Mouse (Mus musculus) natural killer cell, adult 2 months (primary cell): ENCODE measurements around the gene Adgra3.

ENCODE experiments used
- DNase-seq, 2 experiments: peaks; one replicate each; pipeline ENCODE4 v3.0.0; 2022; ENCODE audit warnings: low spot score in 2 of 2

Adgra3 gene

DNA sequence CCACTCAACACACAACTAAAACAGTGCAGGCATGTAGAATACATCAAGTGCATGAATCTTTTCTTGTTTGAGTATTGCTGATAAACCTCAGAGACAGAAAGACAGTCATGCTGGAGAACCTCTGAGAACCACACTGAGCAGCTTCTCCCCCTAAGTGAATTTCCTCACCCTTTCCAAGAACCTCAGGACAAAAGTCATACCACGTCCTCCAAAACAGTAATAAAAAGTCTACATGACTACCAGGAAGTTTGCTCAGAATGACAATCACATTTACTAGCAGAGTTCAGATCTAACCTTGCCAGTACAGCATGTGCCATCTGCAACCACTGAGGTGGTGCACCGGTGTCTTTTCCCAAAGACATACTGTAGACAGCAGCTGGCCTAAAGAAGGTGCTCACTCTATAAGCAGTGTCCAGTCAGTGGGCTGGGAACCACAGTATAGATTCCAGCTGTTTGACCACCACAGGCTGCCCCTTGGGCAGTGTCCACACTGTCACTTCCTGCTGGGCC, 27.0 kb downstream of the Adgra3 start:
- no peak for DNase-seq

DNA sequence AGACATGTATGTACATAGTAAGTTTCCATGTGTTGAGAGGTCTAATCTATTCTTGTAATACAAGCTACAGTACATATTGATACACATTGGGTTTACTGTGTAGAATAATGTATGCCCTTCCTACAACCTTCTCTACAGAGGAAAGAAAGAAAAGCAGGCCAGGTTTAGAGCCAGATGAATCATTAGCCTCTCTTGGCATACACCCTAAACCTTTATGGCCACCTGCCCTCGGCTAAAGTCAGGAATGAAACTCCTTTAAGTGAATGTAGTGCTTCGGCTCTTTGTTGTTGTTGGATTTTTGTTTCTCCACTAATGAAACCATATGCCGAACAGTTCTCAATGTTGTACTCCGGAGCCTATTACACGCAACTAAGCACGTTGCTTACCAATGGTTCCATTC, 27.5 kb downstream of the Adgra3 start:
- no peak for DNase-seq

DNA sequence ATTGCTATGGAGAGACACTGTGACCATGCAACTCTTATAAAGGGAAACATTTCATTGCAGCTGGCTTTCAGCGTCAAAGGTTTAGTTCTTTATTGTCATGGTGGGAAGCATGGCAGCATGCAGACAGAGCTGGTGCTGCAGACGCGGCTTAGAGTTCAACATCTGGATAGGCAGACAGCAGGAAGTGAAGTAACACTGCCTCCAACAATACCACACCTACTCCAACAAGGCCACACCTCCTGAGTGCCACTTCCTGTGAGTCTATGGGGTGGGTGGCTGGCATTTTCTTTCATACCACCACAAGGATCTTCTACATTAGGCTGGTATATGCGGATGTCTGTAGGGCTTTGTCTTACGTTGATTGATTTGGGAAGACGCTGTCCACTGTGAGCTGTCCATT, 29.1 kb downstream of the Adgra3 start:
- no peak for DNase-seq

DNA sequence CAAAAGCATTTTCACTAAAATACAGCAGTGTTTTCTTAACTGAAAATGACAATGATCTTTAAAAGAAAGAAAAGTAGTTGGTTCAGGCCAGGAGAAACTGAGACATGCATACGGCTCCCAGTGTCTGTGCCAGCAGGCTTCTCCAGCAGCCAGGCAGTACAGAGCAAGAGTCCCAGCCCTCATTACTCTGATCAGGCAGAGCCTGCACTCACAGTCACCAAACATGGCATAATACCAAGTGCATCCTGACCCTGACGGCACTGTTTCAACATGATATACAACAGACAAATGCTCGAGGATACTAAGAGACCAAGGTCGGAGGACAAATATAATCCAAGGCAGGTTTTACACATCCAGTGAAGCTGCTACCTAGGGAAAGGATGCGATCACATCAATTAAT, 31.2 kb downstream of the Adgra3 start:
- no peak for DNase-seq

DNA sequence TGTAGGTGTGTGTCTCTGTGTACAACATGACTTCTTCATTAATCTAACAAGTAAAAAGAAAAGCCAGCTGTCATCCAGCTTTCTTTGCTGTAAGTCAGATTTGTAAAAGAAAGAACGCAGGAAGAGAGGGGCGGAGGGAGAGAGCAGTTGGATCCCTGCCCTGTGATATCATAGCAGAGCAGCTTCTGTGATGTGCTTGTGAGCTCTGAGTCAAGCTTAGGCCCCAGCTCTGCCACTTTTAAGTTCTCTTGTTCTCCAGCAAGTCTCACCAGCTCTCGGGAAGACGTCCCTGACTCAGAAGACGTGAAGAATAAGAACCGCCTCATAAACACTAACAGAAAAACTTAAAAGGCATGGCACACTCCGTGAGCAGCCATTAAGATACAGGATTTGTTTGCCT, 31.8 kb downstream of the Adgra3 start:
- no peak for DNase-seq

DNA sequence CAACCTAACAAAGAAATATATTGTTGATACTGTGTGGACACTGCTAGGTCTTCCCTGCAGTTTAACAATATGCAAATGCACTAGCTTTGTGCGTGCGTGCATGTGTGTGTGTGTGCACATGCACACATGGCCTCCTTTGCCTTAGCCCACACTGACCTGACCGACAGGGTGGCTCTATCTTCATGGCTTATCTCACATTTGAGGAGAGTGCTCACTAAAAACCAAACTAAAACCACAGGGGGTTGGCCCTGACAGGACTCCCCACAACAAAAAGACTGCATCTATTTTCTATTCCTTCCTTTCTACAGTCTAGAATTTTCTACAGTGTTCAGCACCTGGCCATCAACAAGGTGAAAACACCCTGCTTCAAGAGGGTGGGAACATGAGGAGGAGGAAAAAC, 32.7 kb downstream of the Adgra3 start:
- DNase-seq = no peak

DNA sequence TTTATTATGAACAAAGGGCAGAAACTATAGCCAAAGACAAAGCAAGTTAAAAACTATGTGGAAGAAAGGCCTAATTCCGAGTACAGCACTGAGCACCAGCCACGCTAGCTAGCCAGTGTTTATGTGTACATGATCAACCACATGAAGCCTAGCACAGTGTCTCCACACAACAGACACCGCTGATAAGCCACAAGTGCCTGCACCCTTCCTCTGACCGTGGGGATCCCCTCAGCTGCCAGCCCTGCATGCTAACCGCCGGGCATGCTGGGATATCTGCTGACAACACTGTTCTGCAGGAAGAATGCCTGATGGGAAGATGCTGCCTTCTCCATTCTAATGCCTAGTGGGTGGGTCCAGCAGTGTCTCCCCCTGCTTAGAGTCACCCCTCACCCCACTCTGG, 34.7 kb downstream of the Adgra3 start:
- no peak for DNase-seq

DNA sequence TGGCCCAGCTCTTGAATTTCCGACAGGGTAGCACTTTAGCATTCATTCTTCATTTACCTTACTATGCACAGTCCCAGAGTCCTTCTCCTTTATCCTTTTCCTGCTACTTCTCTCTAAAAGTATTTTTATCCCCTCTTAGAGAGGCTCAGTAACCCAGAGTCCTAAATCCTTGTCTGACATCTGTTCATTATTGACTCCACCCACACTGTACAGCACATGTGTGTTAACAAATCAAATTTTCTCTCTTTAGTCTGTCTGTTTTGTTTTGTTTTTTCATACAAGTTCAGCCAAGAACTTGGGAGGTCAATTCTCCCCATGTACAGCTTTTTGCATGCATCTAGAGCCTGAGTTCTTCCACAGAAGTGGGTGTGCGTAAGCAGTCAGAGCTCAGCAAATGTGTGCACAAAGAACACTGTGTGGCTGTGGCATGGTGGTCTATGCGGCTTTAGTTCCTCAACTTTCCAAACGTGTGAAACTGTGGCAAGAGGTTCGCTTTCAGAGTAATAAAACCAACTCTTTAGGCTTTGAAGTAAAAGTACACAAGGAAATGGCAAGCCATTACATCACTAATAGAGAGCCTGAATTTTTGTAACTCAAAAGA, 42.7 kb downstream of the Adgra3 start:
- no peak for DNase-seq

DNA sequence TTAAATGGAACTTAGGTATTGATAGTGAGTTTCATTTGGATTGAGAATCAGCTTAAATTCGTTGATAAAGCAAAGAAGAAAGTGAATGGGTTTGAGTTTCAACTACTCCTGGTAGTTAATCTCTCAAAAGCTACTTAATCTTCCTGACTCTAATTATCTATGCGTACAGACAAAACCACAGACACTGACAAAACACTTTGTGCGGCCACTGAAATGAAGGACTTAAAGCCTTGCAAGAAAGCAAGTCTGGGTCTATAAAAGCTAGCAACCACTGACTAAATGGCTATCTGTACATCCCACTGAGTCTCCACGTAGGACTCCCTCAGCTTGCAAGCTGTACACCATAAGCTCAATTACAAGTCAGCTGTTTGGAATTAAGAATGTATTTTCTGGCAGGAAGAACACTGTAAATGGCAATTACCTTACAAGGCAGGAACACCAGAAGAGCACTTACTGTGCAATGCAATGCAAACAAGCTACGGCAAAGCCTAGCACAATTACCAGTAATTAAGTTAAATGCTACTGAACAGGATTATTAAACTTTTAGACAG, 43.6 kb downstream of the Adgra3 start:
- DNase-seq = no peak

DNA sequence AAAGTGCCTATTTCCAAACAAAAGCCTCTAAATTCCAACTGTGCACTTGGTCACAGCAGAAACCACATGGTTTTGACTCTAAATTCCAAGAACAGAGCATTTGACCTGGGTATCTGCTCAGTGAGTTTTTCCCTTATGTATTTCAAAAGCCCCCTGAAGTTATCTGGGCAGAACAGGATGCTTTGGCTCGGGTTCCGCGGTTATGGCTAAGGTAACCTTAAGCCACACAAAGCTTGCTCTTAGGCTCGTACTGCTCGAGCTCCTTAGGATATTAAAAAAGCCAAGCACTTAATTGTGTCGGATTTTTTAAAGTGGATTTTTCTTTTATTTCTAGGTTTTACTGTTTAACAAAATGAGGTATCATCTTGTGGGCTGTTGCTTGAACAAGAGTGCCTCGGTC, 44.1 kb downstream of the Adgra3 start:
- no peak for DNase-seq

DNA sequence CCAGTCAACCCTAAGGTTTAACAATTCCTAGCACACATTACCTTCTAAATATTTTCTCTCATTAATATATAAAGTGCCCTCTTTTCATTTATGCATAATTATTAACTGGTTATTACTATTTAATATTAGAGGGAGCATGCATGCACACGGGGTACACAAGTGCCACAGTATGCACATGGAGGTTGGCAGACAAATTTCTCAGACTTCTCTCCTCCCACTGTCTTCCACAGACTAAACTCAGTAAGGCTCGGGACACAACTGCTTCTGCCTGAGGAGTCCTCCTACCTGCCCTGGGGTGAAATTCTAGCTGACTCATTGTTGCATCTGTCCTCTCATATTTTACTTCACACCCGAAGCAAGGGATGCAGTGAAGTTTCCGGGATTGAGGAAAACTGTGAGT, 44.8 kb downstream of the Adgra3 start:
- DNase-seq = no peak

DNA sequence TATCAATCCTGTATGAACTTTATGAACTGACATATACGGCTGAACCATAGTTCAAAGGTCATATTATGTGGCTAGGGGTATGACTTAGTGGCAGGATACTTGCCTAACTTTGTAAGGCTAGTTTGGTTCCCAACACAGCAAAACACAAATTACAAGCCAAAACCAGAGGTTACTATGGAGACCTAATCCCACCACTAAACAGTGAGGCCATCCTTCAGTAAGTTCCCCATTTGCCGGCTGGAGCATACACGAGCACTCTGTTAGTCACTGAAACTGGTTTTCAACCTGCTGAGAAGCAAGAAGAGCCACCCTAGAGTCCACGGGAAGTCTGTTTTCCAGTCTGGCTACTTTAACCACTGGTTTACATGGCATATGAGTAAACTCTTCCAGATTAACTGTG, 50.0 kb downstream of the Adgra3 start:
- no peak for DNase-seq

DNA sequence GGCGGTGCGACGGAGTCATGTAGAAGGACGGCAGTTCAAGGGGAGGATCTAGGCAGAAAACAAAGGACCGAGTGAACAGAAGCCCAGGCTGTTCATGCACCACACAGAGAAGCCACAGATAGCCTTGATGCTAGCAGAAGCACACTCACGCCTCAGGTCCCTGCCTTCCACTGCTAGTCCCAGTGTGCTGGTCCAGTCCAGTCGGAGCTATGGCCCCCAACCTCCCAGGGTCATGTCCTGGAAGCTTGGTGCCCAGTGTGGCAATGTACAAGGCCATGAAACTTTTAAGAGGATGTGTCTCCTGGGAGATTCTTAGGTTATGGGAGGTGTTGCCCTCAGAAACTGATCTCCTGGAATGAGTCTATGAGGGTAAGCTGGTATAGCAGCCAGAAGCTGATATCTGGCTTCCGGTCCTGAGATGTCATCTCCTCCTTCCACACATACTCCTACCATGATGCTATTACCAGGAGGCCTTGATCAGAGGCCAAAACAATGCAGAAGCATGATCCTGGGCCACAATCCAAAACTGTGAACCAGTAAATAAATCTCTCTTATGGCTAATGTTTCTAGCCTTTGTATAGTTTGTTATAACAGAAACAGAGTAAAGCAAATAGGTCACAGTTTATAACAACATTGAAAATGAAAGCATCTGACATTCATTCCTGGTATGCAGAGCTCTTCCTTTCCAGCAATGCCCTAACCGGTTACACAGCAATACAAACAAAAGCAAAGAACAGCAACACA, 51.7 kb downstream of the Adgra3 start:
- DNase-seq = no peak

DNA sequence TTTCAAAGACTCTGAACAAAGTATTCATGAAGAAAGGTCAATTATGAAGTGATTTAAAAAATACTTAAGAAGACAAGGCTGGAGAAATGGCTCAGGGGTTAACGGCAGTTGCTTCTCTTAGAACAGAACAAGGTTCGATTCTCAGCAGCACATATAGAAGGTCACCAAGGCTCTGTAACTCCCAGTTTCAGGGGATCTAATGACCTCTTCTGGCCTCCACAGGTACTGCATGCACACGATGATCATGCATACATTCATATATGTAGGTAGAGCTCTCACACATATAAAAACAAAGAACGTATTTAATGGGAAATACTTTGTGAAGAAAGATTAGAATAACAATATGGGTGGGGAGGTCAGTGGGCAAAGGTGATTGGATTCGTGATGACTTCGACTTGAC, 56.5 kb downstream of the Adgra3 start:
- DNase-seq = no peak

DNA sequence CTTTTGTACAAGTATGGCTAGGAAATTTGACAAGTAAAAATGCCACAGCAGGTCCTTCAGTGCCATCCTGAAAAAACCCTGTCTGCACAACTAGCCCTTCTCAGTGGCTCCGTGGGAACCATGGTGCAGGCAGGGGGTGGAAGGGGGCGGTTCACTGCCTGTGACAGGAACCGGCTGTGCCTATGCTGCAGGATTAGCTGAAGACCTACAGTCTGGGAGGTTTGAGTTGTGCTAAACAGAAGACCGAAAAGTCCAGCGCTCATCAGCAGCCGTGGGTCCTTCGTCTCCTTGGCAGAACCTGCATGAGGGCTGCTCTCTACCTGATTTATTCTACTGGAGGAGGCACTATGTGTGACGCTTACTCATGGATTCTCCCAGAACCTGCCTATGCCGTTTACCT, 59.0 kb downstream of the Adgra3 start:
- no peak for DNase-seq

DNA sequence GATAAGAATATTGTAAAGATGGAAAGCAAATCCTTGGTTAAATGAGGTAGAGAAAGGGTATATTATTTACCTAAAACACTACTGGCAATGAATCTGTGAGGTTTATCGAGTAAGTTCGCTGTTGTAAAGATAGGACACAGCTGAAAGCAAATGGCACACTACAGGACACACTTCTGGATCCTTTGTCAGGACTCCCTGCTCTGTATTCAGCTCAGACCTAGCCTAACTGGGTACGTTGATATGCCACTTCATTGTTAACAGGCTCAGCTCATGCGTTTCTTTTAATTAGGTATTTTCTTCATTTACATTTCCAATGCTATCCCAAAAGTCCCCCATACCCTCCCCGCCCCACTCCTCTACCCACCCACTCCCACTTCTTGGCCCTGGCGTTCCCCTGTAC, 61.8 kb downstream of the Adgra3 start:
- DNase-seq = no peak

DNA sequence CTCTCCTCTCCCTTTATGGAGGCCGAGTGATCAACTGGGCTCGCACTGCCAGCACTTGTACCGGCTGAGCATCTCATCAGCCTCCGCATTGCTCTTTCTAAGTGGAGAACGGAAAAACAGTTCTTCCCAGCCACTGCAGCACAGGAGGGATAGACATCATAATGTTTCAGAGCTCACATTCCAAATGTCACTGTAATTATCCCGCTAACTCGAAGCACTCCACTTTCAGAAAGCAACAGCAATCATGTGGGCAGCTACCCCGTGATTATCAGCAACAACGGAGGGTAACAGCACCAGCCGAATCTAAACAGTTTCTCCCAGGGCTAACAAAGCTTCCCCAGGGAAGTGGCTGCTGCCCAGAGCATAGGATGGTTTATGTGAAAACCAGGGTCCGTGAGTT, 62.3 kb downstream of the Adgra3 start:
- no peak for DNase-seq

DNA sequence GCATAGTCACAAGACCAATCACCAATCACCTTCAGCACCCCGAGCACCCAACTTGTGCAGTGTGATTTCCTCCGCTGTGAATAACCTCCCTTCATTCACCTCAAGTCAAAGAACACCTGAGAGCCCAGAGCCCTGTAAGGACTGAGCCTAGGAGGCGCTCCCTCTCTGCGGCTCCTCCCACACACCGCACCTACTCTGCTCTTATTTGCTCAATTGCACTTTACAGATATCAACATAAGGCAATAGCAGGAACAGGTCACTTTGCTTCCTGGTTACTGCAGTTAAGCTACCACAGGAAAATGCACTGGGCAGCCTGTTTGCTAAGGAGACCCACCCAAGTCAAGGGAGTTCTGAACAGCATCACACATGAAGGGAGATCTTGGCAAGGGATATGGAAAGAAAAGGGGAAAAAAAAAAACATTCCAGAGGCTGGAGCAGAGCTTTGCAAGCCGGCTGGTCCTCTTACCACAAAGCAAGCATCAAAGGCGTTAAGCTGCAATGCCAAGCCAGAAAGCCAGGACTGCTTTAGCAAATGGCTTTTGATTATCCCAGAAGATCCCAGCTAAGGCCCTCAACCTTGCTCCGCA, 68.0 kb downstream of the Adgra3 start:
- DNase-seq = no peak

DNA sequence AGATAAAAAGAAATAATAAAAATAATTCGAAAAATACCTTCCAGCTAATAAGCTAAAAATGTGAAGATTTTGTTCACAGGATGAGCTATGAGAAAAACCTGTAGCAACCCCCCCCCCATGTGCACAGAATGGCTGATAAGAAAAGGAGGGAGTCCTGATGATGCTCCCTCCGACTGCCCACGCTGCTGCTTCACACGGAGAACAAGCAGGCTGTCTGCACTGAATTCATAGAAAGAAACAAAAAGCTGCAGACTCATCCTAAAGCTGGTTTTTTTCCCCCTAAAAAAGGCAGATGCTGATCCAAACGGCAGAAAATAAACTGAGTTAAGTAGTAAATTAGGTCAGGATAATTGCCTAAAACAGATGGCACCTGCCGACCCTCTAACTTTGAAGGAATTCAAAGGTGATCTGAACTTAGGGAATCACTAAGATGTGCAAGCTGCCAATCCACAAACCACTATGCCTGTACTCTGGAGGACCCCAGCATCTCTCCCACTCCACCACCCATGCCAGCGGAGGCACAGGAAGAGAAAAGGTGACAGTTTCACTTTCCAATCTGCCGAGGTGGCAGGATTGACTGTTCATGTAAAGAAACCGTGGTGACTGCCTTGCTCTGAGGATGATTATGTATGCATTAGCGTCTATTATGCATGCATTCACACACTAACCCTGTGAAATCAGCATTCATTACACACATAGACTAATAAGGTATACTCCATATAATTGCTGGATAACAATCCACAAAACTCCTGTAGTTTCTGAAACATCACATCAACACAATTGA, 70.6 kb downstream of the Adgra3 start:
- DNase-seq = peak in 1 of 2 experiments; percentile 1

DNA sequence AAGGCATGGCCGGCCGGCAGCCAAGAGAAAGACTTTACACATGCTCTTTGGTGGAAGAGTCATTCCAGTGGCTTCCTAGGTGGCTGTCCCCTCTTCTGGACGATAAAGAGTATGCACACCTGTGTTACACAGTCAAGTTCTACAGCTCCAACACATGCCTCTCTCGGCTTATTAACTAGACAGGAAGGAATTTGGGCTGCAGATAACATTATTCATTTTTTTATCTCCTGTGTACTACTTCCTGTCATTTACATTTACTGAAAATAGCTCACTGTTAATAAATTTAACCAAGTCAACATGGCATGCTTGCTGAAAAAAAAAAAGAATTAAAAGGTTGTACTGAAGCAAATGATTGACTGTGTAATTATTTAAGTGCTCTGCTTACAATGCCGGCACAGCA, 78.1 kb downstream of the Adgra3 start:
- DNase-seq = no peak

DNA sequence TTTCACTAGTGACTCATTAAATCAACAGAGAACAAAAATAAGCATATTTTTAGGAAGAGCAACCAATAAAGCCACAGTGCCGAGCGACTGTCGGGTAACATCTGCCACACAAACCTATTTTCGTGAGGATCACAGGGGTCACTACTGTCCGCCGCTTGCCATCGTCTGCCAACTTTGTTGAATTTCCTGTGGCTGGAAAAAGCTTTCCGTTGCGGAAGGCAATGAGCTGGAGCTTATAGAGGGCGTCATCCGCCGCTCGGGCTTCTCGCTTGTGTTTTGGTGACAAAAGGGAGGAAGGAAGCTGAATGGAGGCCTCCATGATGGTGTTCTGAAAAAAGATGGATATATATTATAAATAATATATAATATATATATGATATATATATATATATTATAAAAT, 79.6 kb downstream of the Adgra3 start:
- DNase-seq = no peak

DNA sequence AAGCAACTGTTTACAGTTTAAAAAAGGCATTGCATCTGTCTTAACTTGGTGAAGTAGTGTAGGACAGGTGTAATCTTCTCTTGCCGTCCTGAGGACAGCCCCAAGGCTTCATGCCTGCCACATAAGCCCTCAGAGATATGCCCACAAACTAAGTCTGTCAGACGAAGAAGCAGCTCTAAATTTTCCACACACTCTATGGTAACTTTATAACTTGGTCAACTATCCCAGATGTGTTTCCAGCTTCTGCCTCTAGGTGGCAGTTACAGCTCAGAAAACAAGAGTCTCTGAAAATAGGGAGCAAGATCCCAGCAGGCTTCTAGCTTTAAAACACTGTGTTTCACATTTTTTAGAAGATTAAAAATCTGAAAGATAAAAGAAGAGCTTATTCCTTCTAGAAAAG, 82.8 kb downstream of the Adgra3 start:
- DNase-seq = peak; percentile 1 to 3
